Mouse (Mus musculus) limb, embryonic 15.5 days (tissue): ENCODE data around the gene Dlg4. TPM values are rescaled to one million over a fixed set of nuclear protein-coding genes. Genes with fewer than 3 reads are reported as not detected.
"Not testable (repeated sequence)": the region's sequence is repeated elsewhere in the genome, so short reads cannot be mapped to it uniquely, and the experiment has no call there.

Experiments
- ATAC-seq: fragments of 200-750 bp; cut with Nextera tagmentation; 2 replicates; pipeline ENCODE4 v1.8.0; 2017; ENCODE audit warnings: low read depth, moderate TSS enrichment; ENCODE audit not compliant: insufficient number of reproducible peaks, low FRiP score, low TSS enrichment
- H3K27ac ChIP-seq: fragments of 300-500 bp; sonication (generic); 2 replicates; pipeline ENCODE4 v1.5.1; 2015; ENCODE audit warnings: moderate library complexity, mild to moderate bottlenecking, inconsistent platforms
- H3K27me3 ChIP-seq: fragments of 300-500 bp; sonication (generic); 2 replicates; pipeline ENCODE4 v1.6.1; 2015; ENCODE audit warnings: inconsistent platforms
- H3K36me3 ChIP-seq: fragments of 300-500 bp; sonication (generic); 2 replicates; pipeline ENCODE4 v1.6.1; 2015; ENCODE audit warnings: inconsistent platforms
- H3K4me1 ChIP-seq: fragments of 300-500 bp; sonication (generic); 2 replicates; pipeline ENCODE4 v1.6.1; 2015; ENCODE audit warnings: inconsistent platforms
- H3K4me2 ChIP-seq: fragments of 300-500 bp; sonication (generic); 2 replicates; pipeline ENCODE4 v1.6.1; 2015; ENCODE audit warnings: mild to moderate bottlenecking, inconsistent platforms
- H3K4me3 ChIP-seq: fragments of 300-500 bp; sonication (generic); 2 replicates; pipeline ENCODE4 v1.5.1; 2015; ENCODE audit warnings: mild to moderate bottlenecking, inconsistent platforms
- H3K9ac ChIP-seq: fragments of 300-500 bp; sonication (generic); 2 replicates; pipeline ENCODE4 v1.6.1; 2015; ENCODE audit warnings: inconsistent platforms
- H3K9me3 ChIP-seq: fragments of 300-500 bp; sonication (generic); 2 replicates; pipeline ENCODE4 v1.6.1; 2016; ENCODE audit warnings: inconsistent platforms
- WGBS: fragments of 180-500 bp; shearing (Covaris S2); methylation state at CpG from one replicate; pipeline ENCODE4 v1.1.7; 2015; 5-methylcytosine and 5-hydroxymethylcytosine counted together
- polyA plus RNA-seq: library from polyadenylated mRNA; unstranded; fragments of >200 nt; fragmentation: Nextera tagmentation; extraction: Ambion mirVana; gene quantifications from 2 replicates; pipeline ENCODE4 v1.2.1, GENCODE M21; 2015

Dlg4 gene
- polyA plus RNA-seq, 1 experiment from 2014 or later = 10.7 TPM

DNA sequence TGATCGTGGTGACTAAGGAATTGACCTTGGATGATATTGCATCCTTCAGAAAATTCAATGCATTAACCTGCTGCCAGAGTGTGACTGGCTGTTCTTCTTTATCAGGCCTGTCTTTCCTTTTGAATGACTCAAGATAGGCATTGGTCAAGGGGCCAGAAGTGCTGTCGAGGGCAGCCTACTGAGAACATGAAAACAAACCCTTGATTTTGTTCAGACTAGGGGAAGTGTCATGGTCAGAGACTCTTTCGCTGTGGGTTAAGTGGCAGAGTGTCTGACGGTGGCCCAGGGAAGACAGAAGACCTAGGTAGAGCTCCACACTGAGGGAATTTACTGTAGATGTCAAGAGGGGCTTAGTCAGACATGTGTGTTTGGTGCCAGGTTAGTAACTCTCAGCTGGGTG is 50.0 kb downstream of the Dlg4 start:
- WGBS = 78% methylated on average over 4 of the region's 4 CpGs
- Histone ChIP-seq H3K4me2 (no peak overlapping the region), H3K9ac (no peak overlapping the region), H3K4me1 (peaks cover 16% of the 10 kb centered on the region; the same call in 1 of the 2 replicates), H3K4me3 (no peak overlapping the region), H3K27me3 (no peaks in the 10 kb centered on the region), H3K27ac (no peak overlapping the region), H3K36me3 (no peaks in the 10 kb centered on the region), H3K9me3 (no peaks in the 10 kb centered on the region)
- no peak for ATAC-seq

DNA sequence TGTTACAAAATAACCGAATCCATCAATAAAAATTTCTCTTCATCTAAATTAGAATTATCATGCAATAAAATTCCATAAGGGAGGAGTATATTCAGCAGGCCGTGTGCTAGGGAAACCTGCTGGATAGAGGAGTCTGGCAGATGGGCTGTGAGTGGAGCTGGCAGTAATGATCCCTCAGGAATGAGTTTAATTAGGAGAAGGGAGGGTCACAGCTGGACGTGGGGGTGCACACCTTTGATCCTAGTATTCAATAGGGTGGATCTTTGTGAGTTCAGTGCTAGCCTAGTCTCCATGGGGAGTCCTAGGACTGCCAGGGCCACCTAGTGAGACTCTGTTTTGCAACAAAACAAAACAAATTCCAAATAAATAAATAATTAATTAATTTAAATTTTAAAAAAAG is 51.5 kb downstream of the Dlg4 start:
- Histone ChIP-seq H3K4me2 (no peak overlapping the region), H3K36me3 (no peaks in the 10 kb centered on the region), H3K4me1 (peaks cover 16% of the 10 kb centered on the region; the same call in 1 of the 2 replicates), H3K27me3 (no peaks in the 10 kb centered on the region), H3K9ac (no peak overlapping the region), H3K4me3 (no peak overlapping the region), H3K27ac (no peak overlapping the region), H3K9me3 (no peaks in the 10 kb centered on the region)
- WGBS = 45% methylated on average over 3 of the region's 3 CpGs
- ATAC-seq = no peak

DNA sequence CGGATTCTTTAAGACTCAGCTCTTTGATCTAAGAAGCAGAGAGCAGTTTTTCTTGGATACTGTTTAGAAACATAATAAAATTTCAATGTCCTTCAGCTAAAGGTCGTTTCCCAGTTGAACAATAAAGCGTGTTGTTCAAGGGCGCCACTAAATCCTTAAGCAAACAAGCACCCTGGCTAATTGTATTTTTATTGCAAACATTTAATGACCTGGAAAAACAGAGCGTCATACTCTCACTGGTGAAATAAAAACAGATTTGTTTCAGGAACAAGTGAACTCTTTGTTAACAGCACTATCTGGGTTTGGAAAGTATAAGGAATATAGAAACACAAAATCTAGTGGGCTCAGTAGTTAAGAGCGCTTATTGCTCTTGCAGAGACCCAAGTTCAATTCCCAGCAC is 53.3 kb downstream of the Dlg4 start:
- Histone ChIP-seq H3K36me3 (no peaks in the 10 kb centered on the region), H3K4me3 (no peak overlapping the region), H3K27ac (peak overlapping the region; percentile 67), H3K9ac (no peak overlapping the region), H3K4me1 (peaks cover 16% of the 10 kb centered on the region; the same call in 1 of the 2 replicates), H3K27me3 (no peaks in the 10 kb centered on the region), H3K9me3 (no peaks in the 10 kb centered on the region), H3K4me2 (no peak overlapping the region)
- 0 out of 2 replicates have a peak, but pooled peaks have one; percentile 20 for ATAC-seq
- 30% methylated on average over 6 of the region's 6 CpGs for WGBS

DNA sequence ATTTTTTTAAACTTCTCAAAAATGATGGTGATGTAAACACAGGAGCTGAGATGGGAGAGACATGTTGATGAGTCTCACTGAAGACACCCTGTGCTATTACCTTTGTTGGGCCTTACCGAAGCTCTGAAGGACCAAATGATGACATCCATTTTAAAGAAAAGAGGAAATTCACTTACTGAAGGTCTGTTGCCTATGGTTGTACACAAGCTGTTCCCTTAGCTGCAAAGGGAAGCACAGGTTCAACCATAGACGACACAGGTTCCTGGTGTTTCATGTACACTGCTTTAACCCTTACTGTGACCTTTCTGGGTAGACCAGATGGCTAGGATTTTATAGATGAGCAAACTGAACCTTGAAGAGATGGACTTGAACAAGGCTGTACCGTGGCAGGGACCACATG is 53.9 kb downstream of the Dlg4 start:
- 65% methylated on average over 3 of the region's 3 CpGs for WGBS
- H3K4me1 ChIP-seq = peaks cover 16% of the 10 kb centered on the region; the same call in 1 of the 2 replicates
- not testable (repeated sequence) for H3K9ac ChIP-seq, H3K4me3 ChIP-seq, ATAC-seq, H3K36me3 ChIP-seq, H3K27me3 ChIP-seq, H3K9me3 ChIP-seq, H3K4me2 ChIP-seq
- H3K27ac ChIP-seq = peak overlapping the region; percentile 6

DNA sequence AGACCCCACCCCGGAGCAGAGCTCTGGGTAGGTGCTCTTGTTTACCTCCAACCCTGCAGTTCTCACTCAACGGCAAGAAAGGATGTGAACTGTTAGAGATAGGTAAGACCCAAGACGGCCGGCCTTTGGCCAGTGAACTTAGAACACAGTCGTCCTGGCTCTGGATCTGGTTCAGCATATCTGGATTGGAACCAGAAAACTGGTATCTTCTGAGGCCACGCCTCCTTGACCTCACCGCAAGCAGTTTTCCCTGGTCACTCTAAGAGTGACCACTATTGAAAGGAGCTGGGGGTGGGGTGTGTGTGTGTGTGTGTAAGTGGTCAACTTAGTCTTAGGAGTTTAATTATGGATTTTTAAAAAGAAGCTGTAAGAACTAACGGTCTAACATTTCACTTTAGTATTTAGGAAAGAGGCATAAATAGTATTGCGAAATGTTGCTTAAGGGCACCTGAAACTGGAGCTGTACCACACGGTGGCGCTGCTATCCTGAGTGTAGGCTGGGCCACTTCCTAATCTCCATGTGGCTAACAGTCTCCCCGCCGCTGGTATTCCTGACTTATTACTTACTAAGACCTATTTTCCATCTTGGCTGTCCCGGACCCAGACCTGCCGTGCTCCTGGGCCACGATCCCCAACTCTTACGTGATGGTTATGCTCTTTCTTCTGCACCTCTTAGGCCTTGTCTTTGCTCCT is 57.8 kb downstream of the Dlg4 start:
- no peaks in the 10 kb centered on the region for H3K9me3 ChIP-seq
- WGBS = 37% methylated on average over 17 of the region's 17 CpGs
- 0 out of 2 replicates have a peak, but pooled peaks have one; percentile 40 for ATAC-seq
- H3K4me2 ChIP-seq = no peak overlapping the region
- no peak overlapping the region for H3K9ac ChIP-seq
- no peak overlapping the region for H3K4me3 ChIP-seq
- no peaks in the 10 kb centered on the region for H3K4me1 ChIP-seq
- no peak overlapping the region for H3K27ac ChIP-seq
- H3K27me3 ChIP-seq = no peaks in the 10 kb centered on the region
- no peaks in the 10 kb centered on the region for H3K36me3 ChIP-seq

DNA sequence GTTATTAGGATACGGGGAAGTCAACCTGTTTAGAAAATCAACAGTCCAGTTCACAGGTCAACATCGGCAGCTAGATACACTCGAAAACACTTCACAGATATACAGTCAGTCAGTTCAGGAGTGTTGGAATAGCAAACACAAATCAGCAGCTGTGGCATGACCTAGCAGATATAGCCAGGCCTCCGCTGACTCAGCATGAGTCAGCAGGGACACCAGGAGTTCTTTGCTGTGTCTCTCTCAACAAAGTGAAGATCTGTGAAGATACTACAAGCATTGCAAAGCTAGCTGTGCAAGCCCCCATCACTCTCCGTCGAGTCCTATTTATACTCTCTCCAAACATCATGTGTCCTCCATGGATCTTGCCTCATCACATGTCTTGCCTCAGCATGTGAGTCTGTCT is 58.8 kb downstream of the Dlg4 start:
- no peak for ATAC-seq
- WGBS = 90% methylated on average over 6 of the region's 6 CpGs

DNA sequence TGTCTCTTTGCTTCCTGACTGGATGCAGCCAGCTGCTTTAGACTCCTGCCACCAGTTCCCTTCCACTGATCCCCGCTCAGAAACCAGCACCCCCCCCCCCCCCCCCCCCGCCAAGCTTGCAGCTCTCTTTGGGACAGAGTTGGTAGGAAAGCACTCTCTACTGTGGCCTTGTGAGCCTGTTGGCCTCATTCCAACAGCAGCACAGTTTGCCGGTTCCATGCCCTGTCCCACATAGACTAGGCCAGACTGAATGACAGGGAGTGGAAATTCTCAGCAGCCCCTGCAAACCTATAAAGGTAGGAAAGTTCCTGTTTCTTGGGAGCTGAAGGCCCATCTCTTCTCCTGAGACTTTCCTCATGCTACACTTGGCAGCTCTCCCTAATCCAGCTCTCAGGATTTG is 60.7 kb downstream of the Dlg4 start:
- WGBS = 43% methylated on average over 3 of the region's 3 CpGs
- no peak overlapping the region for H3K9ac ChIP-seq

More for the DNA sequence above, 58.8 kb downstream of the Dlg4 start:
- peaks cover 4% of the 10 kb centered on the region; the same call in 1 of the 2 replicates for H3K4me1 ChIP-seq
- no peak overlapping the region for H3K9ac ChIP-seq
- no peak overlapping the region for H3K4me3 ChIP-seq
- no peaks in the 10 kb centered on the region for H3K27me3 ChIP-seq
- no peak overlapping the region for H3K27ac ChIP-seq
- H3K36me3 ChIP-seq = no peaks in the 10 kb centered on the region
- H3K9me3 ChIP-seq = no peaks in the 10 kb centered on the region
- no peak overlapping the region for H3K4me2 ChIP-seq

DNA sequence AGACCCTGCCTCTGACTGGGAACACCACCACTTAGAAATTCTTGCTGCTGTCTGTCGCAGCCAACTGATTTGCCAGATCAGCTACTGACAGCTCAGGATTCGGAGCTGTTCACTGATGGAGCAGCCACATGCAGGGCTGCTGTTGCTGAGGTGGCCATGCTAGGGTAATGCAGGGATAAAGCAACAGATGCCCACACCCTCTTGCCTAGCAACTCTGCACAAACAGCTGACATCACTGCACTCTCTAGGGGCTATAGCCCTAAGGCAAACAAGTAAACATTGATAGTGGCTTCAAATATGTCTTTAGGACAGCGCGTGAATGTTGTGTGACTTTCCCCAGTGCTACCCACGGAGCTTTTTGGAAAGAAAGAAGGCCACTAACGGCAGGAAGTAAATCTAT is 62.4 kb downstream of the Dlg4 start:
- Histone ChIP-seq H3K9me3 (no peaks in the 10 kb centered on the region), H3K27ac (no peak overlapping the region), H3K4me1 (peaks cover 4% of the 10 kb centered on the region; the same call in 1 of the 2 replicates), H3K4me2 (no peak overlapping the region), H3K27me3 (no peaks in the 10 kb centered on the region), H3K36me3 (no peaks in the 10 kb centered on the region), H3K4me3 (no peak overlapping the region), H3K9ac (no peak overlapping the region)
- ATAC-seq = no peak
- WGBS = 64% methylated on average over 6 of the region's 6 CpGs

More for the DNA sequence above, 60.7 kb downstream of the Dlg4 start:
- Histone ChIP-seq H3K27me3 (no peaks in the 10 kb centered on the region), H3K4me3 (no peak overlapping the region), H3K4me2 (no peak overlapping the region), H3K27ac (no peak overlapping the region), H3K4me1 (peaks cover 4% of the 10 kb centered on the region; the same call in 1 of the 2 replicates), H3K36me3 (no peaks in the 10 kb centered on the region), H3K9me3 (no peaks in the 10 kb centered on the region)
- no peak for ATAC-seq

DNA sequence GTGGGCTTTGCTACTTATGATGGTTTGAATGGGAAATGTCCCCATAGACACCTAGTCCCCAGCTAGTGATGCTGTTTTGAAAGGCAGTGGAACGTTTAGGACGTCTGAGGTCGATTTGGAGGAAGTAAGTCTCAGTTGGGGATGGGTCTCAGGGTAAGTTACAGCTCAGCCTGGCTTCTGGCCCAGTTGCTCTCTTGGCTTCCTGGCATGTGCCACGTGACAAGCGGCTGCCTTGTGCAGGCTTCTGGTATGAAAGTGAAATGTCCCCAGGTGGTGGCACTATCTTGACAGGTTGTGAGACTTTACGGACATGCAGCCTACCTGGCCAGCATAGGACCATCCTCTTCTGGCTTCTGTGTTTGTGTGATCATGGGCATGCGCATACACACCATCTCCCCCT is 63.2 kb downstream of the Dlg4 start:
- no peak overlapping the region for H3K27ac ChIP-seq
- no peak overlapping the region for H3K4me3 ChIP-seq
- H3K4me2 ChIP-seq = no peak overlapping the region
- H3K9me3 ChIP-seq = no peaks in the 10 kb centered on the region
- no peak for ATAC-seq
- 60% methylated on average over 7 of the region's 7 CpGs for WGBS
- peaks cover 4% of the 10 kb centered on the region; the same call in 1 of the 2 replicates for H3K4me1 ChIP-seq
- H3K27me3 ChIP-seq = no peaks in the 10 kb centered on the region
- H3K9ac ChIP-seq = no peak overlapping the region
- H3K36me3 ChIP-seq = no peaks in the 10 kb centered on the region

DNA sequence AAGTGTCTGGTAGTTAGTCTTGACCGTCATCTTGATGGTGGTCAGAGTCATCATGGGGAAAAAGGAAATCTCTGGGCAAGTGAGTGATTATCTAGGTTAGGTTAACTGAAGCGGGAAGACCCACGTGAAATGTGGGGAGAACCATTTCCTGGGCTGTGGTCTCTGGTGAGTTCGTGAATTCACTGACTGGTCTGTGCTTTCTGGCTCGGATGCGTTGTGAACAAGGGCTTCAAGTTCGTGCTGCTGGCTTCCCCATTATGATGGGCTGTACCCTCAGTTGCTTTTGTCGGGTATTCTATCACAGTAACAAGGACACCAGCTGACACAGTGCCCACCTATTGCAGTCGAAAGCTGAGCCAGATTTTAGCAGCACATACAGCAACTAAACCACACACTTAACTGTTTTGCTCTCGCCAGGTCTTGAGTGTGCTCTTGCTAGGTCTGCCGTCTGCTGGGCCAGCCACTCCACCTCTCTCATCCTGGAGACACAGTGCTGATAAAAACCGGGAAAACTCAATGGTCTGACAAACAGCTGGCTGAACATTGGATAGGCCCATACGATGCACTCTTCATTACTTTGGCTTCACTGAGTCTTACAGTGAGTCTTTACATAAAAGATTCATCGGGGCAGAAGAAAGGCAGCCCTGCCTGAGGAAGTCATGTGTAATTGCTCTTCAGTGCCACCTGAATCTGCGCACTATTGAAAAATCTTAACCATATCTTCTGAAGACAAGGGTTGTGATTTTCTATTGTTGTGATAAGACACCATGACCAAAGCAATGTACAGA is 64.3 kb downstream of the Dlg4 start:
- H3K9me3 ChIP-seq = no peaks in the 10 kb centered on the region
- H3K4me3 ChIP-seq = no peak overlapping the region
- peaks cover 4% of the 10 kb centered on the region; the same call in 1 of the 2 replicates for H3K4me1 ChIP-seq
- no peak overlapping the region for H3K9ac ChIP-seq
- H3K36me3 ChIP-seq = no peaks in the 10 kb centered on the region
- H3K27me3 ChIP-seq = no peaks in the 10 kb centered on the region
- no peak overlapping the region for H3K27ac ChIP-seq
- no peak overlapping the region for H3K4me2 ChIP-seq
- ATAC-seq = no peak
- 82% methylated on average over 15 of the region's 15 CpGs for WGBS

DNA sequence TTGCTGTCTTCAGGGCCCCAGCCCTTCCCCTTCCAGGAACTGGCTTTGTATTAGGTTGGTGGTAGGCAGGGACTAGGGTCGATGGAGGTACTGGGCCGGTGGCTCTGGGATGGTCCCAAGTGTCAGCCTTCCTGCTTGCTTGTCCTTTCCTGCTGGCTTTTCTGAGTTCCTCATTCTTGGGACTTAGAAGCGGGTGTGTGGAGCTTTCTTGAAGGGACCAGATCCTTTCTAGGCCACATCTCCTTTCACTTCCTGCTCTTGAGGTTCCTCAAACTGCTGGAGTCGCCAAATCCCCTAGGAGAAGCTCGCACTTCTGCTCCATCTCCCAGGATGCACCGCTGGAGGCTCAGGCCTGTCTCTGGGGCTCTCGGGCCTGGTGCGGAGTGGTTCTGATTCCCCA is 67.8 kb downstream of the Dlg4 start:
- WGBS = 80% methylated on average over 8 of the region's 8 CpGs
- Histone ChIP-seq H3K4me2 (no peak overlapping the region), H3K36me3 (no peaks in the 10 kb centered on the region), H3K9me3 (no peaks in the 10 kb centered on the region), H3K27ac (no peak overlapping the region), H3K27me3 (no peaks in the 10 kb centered on the region), H3K4me1 (peaks cover 4% of the 10 kb centered on the region; the same call in 1 of the 2 replicates), H3K4me3 (no peak overlapping the region), H3K9ac (no peak overlapping the region)
- ATAC-seq = no peak
